Comparison of ENCODE assay signal across 8 mouse cellular contexts in genomic region chr9:107541474-107542351, GRCm38 (mm10). TPM values are rescaled to one million over a fixed set of nuclear protein-coding genes. Genes with fewer than 3 reads are reported as not detected.
DNase-seq lines count a peak whose midpoint lies in the region; ATAC-seq lines count a peak whose summit lies in the region.

Cyb561d2 (minus strand) TSS chr9:107542193.
Nprl2 (plus strand) TSS chr9:107542226.

- intact Hi-C loops in left cerebral cortex, postnatal 10 days (cut with DNase I): no loop called here

- peak; percentile 87 for ATAC-seq in inflammation-experienced regulatory T-cells, adult 6 months
- ATAC-seq in megakaryocyte-erythroid progenitor cell, adult 5-6 weeks (replicated peaks; ENCODE audit: low FRiP score, low TSS enrichment, poor library complexity, severe bottlenecking): peak; percentile 77

- DNase-seq in adipocyte (ENCODE audit: low spot score): peak; percentile 94
- DNase-seq in embryo, embryonic 10 days (ENCODE audit: low spot score): peak; percentile 96
- DNase-seq in gastrocnemius, postnatal 10 days: peak; percentile 92
- DNase-seq in left cerebral cortex, postnatal 10 days (ENCODE audit: extremely low spot score in 1 of 2, low spot score in 2 of 2): peak; percentile 92 to 95
- peak; percentile 96 for DNase-seq in right cerebral cortex, postnatal 25 days
- DNase-seq in urinary bladder, postnatal 4 days (ENCODE audit: low spot score in 2 of 2): peak; percentile 90 to 94

RNA-seq across cellular contexts. Expression of gene Cyb561d2, which starts in this region (rescaled TPM):
- total RNA-seq in gastrocnemius, postnatal 10 days (2021): 1 to 10 TPM; 3.5 to 4.0 TPM
- polyA plus RNA-seq in inflammation-experienced regulatory T-cells, adult 6 months (2017; shearing (Covaris generic)): 10 to 100 TPM; 66.5 to 78.0 (median 67.2) TPM
- total RNA-seq in left cerebral cortex, postnatal 10 days (2021): 10 to 100 TPM; 19.0 to 21.4 TPM
- 5.3 and 16.6 TPM in 2 replicates for total RNA-seq in megakaryocyte-erythroid progenitor cell, adult 5-6 weeks (2014; fragmentation: Nextera tagmentation)
- 14.5 and 15.0 TPM in 2 replicates for total RNA-seq in megakaryocyte-erythroid progenitor cell, adult 5-6 weeks (2017)

RNA-seq across cellular contexts. Expression of gene Nprl2, which starts in this region (rescaled TPM):
- 1 to 10 TPM; 7.3 to 8.0 TPM for total RNA-seq in gastrocnemius, postnatal 10 days (2021)
- 10 to 100 TPM; 48.4 to 55.1 (median 54.4) TPM for polyA plus RNA-seq in inflammation-experienced regulatory T-cells, adult 6 months (2017; shearing (Covaris generic))
- 10 to 100 TPM; 34.1 to 37.8 TPM for total RNA-seq in left cerebral cortex, postnatal 10 days (2021)
- total RNA-seq in megakaryocyte-erythroid progenitor cell, adult 5-6 weeks (2014; fragmentation: Nextera tagmentation): 14.8 and 19.1 TPM in 2 replicates
- total RNA-seq in megakaryocyte-erythroid progenitor cell, adult 5-6 weeks (2017): 7.5 and 8.7 TPM in 2 replicates

Comparison
In these comparisons a context has a peak if more than half of its experiments do, and no peak if none do; other contexts are left out.
1. Peak in every context shown above with its lines: DNase-seq and ATAC-seq.